Mouse (Mus musculus) G1E (cell line): ENCODE measurements around the gene Fbxo42.

Source experiments
- CTCF ChIP-seq: IDR thresholded peaks from 2 replicates; pipeline ENCODE4 v1.5.1; 2012; ENCODE audit warnings: low read depth, low read length, inconsistent platforms, mixed read lengths
- GATA1 ChIP-seq: IDR thresholded peaks from 2 replicates; pipeline ENCODE4 v1.6.1; 2012; ENCODE audit warnings: borderline replicate concordance, low read length, inconsistent platforms, mixed read lengths
- POLR2AphosphoS5 ChIP-seq: IDR thresholded peaks from 2 replicates; pipeline ENCODE4 v1.6.1; 2012; ENCODE audit warnings: low read depth, low read length, inconsistent platforms; ENCODE audit not compliant: insufficient replicate concordance

DNA sequence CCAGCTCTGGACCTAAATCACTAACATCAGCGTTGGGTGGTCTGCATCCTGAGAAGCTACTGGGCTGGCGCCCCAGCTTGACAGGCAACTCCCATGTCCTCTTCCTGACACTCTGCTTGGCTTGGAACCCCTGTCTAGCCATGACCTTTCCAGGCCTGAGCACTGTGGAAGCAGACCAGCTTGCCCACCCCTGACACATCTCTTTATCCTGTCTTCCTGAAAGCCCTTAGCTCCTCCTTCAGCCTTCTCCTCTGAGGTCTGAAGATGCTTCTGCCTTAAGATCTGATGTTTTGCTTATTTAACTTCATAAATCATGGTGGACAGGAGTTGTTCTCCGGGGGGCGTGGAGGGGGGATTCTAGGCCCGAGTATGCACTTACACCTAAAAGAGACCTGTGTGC is 95.9 kb downstream of the Fbxo42 start:
- TF ChIP-seq CTCF (no peak), GATA1 (no peak), POLR2AphosphoS5 (no peak)
